Mouse (Mus musculus) midbrain, embryonic 15.5 days (tissue): Measurements from ENCODE around the gene Chrdl2. TPM values are rescaled to one million over a fixed set of nuclear protein-coding genes. Genes with fewer than 3 reads are reported as not detected.
"Not testable (repeated sequence)": the region's sequence is repeated elsewhere in the genome, so short reads cannot be mapped to it uniquely, and the experiment has no call there.

ENCODE experiments used
- ATAC-seq: fragments of 200-750 bp; cut with Nextera tagmentation; replicated peaks from 2 replicates; pipeline ENCODE4 v1.8.0; 2017; ENCODE audit warnings: moderate TSS enrichment
- H3K27ac ChIP-seq: fragments of 300-500 bp; sonication (generic); 2 replicates; pipeline ENCODE4 v1.5.1; 2015; ENCODE audit warnings: mild to moderate bottlenecking, inconsistent platforms
- H3K27me3 ChIP-seq: fragments of 300-500 bp; sonication (generic); replicated peaks from 2 replicates; pipeline ENCODE4 v1.6.1; 2015; ENCODE audit warnings: inconsistent platforms
- H3K36me3 ChIP-seq: fragments of 300-500 bp; sonication (generic); replicated peaks from 2 replicates; pipeline ENCODE4 v1.6.1; 2015; ENCODE audit warnings: inconsistent platforms
- H3K4me1 ChIP-seq: fragments of 300-500 bp; sonication (generic); 2 replicates; pipeline ENCODE4 v1.6.1; 2015; ENCODE audit warnings: inconsistent platforms
- H3K4me2 ChIP-seq: fragments of 300-500 bp; sonication (generic); 2 replicates; pipeline ENCODE4 v1.6.1; 2015; ENCODE audit warnings: inconsistent platforms, mild to moderate bottlenecking, moderate library complexity
- H3K4me3 ChIP-seq: fragments of 300-500 bp; sonication (generic); 2 replicates; pipeline ENCODE4 v1.5.1; 2015; ENCODE audit warnings: mild to moderate bottlenecking, inconsistent platforms
- H3K9ac ChIP-seq: fragments of 300-500 bp; sonication (generic); 2 replicates; pipeline ENCODE4 v1.6.1; 2015; ENCODE audit warnings: mild to moderate bottlenecking, inconsistent platforms
- H3K9me3 ChIP-seq: fragments of 300-500 bp; sonication (generic); 2 replicates; pipeline ENCODE4 v1.6.1; 2016; ENCODE audit warnings: inconsistent platforms
- WGBS: fragments of 180-500 bp; shearing (Covaris S2); methylation state at CpG from one replicate; pipeline ENCODE4 v1.1.7; 2015; ENCODE audit warnings: mixed read lengths; 5-methylcytosine and 5-hydroxymethylcytosine counted together
- polyA plus RNA-seq: library from polyadenylated mRNA; unstranded; fragments of >200 nt; fragmentation: Nextera tagmentation; extraction: Ambion mirVana; gene quantifications from 2 replicates; pipeline ENCODE4 v1.2.1, GENCODE M21; 2015

Chrdl2 gene
- polyA plus RNA-seq, result 0.34 TPM in 1 of 2 replicates, not detected in the other

DNA sequence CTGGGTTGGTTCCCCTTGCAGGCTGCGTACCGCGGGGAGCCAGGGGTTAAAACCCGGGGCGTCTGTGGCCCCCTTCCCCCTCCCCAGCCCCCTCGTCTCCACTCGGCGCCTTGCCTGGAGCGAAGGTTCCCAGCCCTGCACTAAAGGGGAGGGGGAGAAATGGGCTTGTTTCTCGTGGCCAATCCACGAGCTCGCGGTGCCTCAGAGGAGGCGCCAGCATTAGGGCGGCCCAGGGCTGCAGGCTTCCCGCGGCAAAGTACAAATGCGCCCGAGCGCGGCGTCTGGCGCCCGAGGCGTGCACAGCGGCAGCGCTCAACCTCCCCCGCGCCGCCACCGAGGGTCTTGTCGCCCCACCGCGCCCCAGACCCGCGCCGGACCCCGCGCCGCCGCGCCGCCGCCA lies at the start of gene Chrdl2:
TSS of gene Chrdl2 (plus strand) at position 383 of the 400 bp plus-strand sequence.
- Histone ChIP-seq H3K27me3 (peaks cover 52% of the 10 kb centered on the region), H3K27ac (no peak within 1 kb of the TSS), H3K4me2 (peak within 1 kb of the TSS; percentile 99), H3K36me3 (no peaks in the 10 kb centered on the region), H3K9me3 (no peaks in the 10 kb centered on the region), H3K4me1 (peaks cover 13% of the 10 kb centered on the region), H3K9ac (peak within 1 kb of the TSS; percentile 51), H3K4me3 (peak within 1 kb of the TSS; percentile 51)
- peak; percentile 88 for ATAC-seq
- under 1% methylated on average over 44 of the region's 44 CpGs for WGBS

DNA sequence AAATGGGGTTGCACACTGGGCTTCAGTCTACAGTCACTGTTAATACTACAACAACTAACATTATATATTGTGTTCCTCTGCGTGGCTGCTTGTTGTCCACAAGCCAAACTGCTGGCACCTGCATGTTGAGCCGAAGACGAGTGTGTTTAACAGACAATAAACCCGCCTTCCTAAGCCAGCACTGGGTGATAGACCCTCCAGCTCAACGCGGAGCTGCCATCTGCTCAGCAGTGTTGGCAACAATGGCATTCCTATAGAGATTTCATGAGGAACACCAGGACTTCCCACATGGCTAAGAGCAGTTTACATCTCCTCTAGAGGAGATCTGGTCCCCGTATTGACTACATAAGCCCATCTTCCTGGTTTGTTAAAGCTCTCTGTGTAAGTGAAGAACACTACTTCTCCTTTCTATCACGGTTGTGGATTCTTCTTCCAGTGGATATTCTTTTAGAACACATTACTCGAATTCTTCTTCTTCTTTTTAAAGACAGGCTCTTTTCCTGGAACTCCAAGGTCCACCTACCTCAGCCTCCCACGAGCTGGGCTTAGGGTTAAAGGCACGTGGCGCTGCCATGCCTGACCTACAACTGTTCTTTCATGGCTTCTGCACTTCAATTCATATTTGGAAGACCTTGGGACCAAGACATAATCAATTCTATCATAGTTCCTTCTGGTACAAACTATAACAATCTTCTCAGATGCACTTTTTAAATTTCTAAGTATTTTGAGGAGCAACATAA lies 48.6 kb upstream of the Chrdl2 start:
- H3K4me1 ChIP-seq, result peaks cover 3% of the 10 kb centered on the region; the same call in 1 of the 2 replicates
- H3K9me3 ChIP-seq, result no peaks in the 10 kb centered on the region
- 80% methylated on average over 12 of the region's 12 CpGs for WGBS
- H3K27ac ChIP-seq, result no peak overlapping the region
- no peak overlapping the region for H3K4me2 ChIP-seq
- no peaks in the 10 kb centered on the region for H3K36me3 ChIP-seq
- H3K27me3 ChIP-seq, result no peaks in the 10 kb centered on the region
- H3K9ac ChIP-seq, result no peak overlapping the region
- no peak for ATAC-seq
- no peak overlapping the region for H3K4me3 ChIP-seq

DNA sequence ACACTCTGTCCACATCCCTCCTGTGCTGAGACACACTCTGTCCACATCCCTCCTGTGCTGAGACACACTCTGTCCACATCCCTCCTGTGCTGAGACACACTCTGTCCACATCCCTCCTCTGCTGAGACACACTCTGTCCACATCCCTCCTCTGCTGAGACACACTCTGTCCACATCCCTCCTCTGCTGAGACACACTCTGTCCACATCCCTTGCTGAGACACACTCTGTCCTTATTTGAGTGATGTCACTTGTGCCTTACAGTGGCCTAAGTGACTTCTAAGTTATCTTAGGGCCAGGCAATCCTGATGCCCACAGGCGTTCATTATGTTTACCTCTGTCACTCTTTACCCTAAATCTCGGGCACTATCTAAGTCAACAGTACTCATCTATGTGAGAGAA lies 45.4 kb upstream of the Chrdl2 start:
- H3K36me3 ChIP-seq, H3K4me3 ChIP-seq, H3K4me2 ChIP-seq, ATAC-seq, H3K9me3 ChIP-seq, H3K27ac ChIP-seq, H3K27me3 ChIP-seq, H3K9ac ChIP-seq: not testable (repeated sequence)
- 85% methylated on average over 2 of the region's 2 CpGs for WGBS
- H3K4me1 ChIP-seq, result peaks cover 26% of the 10 kb centered on the region

DNA sequence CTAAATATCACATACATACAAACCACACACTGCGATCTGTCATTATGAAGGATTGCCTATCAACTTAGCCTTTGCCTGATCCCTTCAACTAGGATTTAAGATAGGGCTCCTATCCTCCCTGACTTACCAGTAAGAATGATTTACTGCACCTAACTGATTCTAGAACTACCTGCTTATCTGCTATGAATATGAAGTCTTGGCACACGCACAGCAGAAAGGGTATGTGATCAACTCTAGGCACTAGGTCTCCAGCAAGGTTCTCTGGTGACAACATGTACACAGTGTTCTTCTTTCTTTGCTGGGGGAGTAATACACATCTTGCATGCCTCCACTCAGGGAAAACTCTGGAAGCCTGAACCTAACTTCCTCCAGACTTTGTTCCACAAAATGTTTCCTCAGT lies 44.5 kb upstream of the Chrdl2 start:
- WGBS, result 96% methylated on average over 2 of the region's 2 CpGs
- Histone ChIP-seq H3K4me3 (no peak overlapping the region), H3K36me3 (no peaks in the 10 kb centered on the region), H3K27me3 (no peaks in the 10 kb centered on the region), H3K4me2 (no peak overlapping the region), H3K9me3 (no peaks in the 10 kb centered on the region), H3K4me1 (peaks cover 35% of the 10 kb centered on the region), H3K27ac (no peak overlapping the region), H3K9ac (no peak overlapping the region)
- no peak for ATAC-seq

DNA sequence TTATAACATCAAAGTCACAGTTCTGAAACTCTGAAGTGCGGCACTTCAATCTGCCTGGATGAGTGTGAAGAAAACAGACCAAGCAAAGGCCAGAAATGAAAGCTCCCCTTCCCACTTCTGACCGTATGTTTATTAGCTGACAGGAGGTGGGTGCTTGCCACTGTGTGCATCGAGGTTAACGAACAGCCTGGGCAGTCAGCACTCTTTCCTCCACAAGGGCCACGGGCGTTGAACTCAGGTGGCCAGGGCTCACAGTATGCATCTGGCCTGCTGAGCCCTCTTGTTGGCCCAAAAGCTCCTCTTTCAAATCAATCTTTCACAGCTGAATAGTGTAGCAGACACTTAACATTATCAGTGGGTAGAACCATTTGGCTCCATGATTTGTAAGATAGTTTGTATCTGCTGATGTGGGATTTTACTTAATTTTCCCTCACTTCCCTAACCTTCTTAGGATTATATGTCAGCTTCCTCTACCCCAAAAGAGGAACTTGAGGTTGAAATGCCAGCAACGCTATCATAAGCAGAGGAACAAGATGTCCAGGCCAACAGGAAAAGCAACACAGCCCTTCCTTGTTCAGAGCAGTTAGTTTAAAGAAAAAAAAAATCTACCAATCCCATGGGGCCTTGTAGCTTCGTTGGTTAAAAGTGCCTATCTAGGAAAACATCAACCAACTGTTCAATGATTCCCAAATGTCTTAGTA lies 43.3 kb upstream of the Chrdl2 start:
- Histone ChIP-seq H3K27ac (no peak overlapping the region), H3K36me3 (no peaks in the 10 kb centered on the region), H3K9me3 (no peaks in the 10 kb centered on the region), H3K4me3 (no peak overlapping the region), H3K9ac (no peak overlapping the region), H3K4me2 (no peak overlapping the region), H3K27me3 (no peaks in the 10 kb centered on the region), H3K4me1 (peaks cover 41% of the 10 kb centered on the region)
- ATAC-seq, result no peak
- 68% methylated on average over 8 of the region's 8 CpGs for WGBS

DNA sequence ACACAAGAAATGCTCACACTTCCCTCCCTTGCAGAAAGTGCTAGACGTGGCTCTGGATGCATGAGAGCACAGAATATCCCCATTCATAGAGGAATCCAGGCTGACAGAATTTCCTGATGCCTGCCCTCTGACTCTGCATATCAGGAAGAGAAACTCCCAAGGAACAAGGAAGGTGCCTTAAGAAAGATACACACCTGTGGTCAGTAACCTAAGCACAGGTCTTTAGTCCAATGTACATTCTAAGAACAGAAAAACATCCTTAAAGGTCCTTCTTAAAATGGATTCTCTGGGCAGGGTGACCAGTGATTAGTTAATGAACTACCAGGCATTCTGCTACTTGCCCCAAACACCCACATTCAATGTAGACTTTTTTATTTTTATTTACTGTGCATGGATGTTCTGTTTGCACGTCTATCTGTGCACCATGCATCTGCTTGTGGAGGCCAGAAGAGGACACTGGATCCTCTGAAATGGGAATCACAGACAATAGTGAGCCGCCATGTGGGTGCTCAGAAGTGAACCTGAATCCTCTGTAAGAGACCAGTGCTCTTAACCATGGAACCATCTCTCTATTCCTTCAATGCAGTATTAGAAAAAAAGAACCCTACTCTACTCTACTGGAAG lies 42.6 kb upstream of the Chrdl2 start:
- Histone ChIP-seq H3K27ac (no peak overlapping the region), H3K4me3 (no peak overlapping the region), H3K9ac (no peak overlapping the region), H3K27me3 (no peaks in the 10 kb centered on the region), H3K4me1 (peaks cover 41% of the 10 kb centered on the region), H3K4me2 (no peak overlapping the region), H3K36me3 (no peaks in the 10 kb centered on the region), H3K9me3 (no peaks in the 10 kb centered on the region)
- no peak for ATAC-seq
- WGBS, result 86% methylated on average over 3 of the region's 3 CpGs

DNA sequence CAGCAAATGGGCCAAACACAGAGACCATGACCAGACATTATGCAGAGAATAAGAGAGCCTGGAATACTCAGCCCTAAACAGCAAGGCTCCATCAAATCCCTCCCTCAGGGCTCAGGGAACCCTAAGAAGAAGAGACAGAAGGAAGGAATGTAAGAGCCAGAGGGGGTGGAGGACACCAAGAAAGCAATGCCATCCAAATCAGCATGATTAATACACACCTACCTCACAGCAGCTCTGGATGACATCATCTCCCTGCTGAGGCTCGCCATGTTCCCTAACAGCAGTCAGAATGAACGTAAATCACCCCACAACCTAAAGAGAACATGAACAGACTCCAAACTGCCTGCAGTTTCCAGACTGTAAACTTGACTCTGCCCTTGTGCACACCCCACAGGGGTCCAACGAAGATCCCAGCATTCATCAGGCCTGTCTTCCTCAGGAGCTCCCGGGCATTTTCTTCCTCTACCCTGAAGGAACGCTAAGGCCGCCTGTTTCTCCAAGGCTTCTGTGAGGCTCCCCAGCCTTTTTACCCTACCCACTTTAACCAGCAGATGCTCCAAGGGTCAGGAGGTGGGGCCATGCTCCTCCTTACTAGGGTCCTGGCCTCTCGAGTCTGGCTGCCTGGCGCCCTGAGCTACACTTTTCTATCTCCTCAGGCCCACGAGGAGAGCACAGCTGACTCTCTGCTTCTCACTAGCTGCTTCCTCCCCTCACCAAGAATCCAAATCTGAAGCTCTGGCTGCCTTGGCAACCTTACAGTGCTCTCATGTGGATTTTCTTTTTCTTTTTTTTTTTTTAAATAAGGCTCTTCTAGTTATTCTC lies 40.7 kb upstream of the Chrdl2 start:
- Histone ChIP-seq H3K27me3 (no peaks in the 10 kb centered on the region), H3K4me1 (peaks cover 47% of the 10 kb centered on the region)
- peak; percentile 70 for ATAC-seq

DNA sequence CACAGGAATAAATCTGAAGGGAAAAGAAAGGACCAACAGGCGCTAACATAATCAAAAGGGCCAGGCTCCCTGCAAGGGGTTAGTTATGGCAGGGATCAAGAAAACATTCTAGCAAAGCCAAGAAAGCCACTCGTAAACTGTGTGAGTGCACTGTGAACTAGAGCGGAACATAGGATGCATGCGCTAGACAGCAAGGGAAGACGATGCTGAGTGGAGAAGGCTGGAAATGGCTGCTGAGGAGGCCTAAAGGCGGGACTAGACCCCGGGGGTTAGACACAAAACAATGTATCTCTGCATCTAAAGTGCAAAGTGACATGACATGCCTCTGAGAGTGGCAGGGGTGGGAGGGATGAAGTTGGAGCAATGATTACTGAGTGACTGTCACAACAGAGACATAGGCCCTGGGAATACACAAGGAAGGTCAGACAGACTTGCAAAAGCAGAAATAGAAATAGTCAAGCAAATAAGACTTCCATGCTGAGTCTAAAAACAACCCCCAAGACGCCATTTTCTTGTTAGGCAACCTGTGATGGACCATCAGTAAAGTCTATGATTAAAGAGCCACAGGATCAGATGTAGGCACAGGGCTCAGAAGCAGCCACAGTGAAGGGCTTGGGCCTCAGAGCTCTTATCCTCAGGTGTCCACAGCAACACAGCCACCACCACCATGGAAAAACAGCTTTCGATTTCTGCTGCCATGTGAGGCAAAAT lies 39.8 kb upstream of the Chrdl2 start:
- H3K4me2 ChIP-seq, result peak overlapping the region; percentile 41; the same call in 1 of the 2 replicates
- no peaks in the 10 kb centered on the region for H3K27me3 ChIP-seq
- H3K9me3 ChIP-seq, result no peaks in the 10 kb centered on the region
- H3K4me3 ChIP-seq, result no peak overlapping the region
- H3K4me1 ChIP-seq, result peaks cover 45% of the 10 kb centered on the region
- no peak overlapping the region for H3K9ac ChIP-seq
- peak overlapping the region; percentile 80 for H3K27ac ChIP-seq
- 26% methylated on average over 9 of the region's 9 CpGs for WGBS
- peak; percentile 37; the same call in 1 of the 2 replicates for ATAC-seq
- no peaks in the 10 kb centered on the region for H3K36me3 ChIP-seq

More for the DNA sequence above, 40.7 kb upstream of the Chrdl2 start:
- Histone ChIP-seq H3K4me3 (no peak overlapping the region), H3K9ac (no peak overlapping the region), H3K4me2 (peak overlapping the region; percentile 41), H3K36me3 (no peaks in the 10 kb centered on the region), H3K27ac (peak overlapping the region; percentile 80), H3K9me3 (no peaks in the 10 kb centered on the region)
- WGBS, result 20% methylated on average over 9 of the region's 9 CpGs

DNA sequence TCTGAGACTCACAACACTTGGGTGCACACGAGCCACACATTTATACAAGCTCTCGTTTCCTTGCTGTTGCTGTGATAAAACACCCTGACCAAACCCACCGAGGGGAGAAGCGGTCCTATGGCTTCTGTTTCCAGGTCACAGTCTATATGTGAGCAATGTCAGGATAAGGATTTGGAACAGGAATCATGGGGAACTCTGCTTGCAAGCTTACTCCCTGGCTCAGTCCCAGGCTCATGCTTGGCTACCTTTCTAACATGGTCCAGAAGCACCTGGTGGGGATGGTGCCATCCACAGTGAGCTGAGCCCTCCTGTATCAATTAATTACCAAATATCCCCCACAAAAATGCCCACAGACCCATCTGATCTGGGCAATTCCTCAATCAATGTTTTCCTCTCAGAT lies 36.8 kb upstream of the Chrdl2 start:
- no peak for ATAC-seq
- peaks cover 41% of the 10 kb centered on the region for H3K4me1 ChIP-seq
- no peak overlapping the region for H3K9ac ChIP-seq
- H3K27me3 ChIP-seq, result no peaks in the 10 kb centered on the region
- H3K9me3 ChIP-seq, result no peaks in the 10 kb centered on the region
- no peak overlapping the region for H3K27ac ChIP-seq
- no peak overlapping the region for H3K4me2 ChIP-seq
- WGBS, result 69% methylated on average over 4 of the region's 4 CpGs
- H3K36me3 ChIP-seq, result no peaks in the 10 kb centered on the region
- no peak overlapping the region for H3K4me3 ChIP-seq

DNA sequence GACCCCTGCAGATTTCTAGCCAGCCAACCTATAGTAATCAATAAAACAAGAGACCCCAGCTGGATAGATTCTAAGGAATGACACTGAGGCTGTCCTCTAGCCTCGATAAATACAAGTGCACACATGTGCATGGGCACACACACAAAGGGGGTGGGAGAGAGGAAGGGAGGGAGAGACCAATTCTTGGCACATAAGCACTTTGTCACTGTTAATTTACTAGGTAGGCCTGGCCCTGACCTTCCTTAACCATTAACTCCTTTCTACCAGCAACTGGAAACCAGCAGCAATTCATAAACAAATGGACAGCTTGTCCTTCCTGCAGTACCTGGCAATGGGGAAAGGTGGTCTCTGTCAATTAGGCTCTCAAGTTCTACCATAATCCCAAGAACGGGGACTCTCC lies 34.0 kb upstream of the Chrdl2 start:
- no peak for ATAC-seq
- Histone ChIP-seq H3K9ac (no peak overlapping the region), H3K27me3 (no peaks in the 10 kb centered on the region), H3K4me2 (no peak overlapping the region), H3K9me3 (no peaks in the 10 kb centered on the region), H3K4me1 (peaks cover 17% of the 10 kb centered on the region), H3K36me3 (no peaks in the 10 kb centered on the region), H3K27ac (no peak overlapping the region), H3K4me3 (no peak overlapping the region)
- 63% methylated on average over 2 of the region's 2 CpGs for WGBS

DNA sequence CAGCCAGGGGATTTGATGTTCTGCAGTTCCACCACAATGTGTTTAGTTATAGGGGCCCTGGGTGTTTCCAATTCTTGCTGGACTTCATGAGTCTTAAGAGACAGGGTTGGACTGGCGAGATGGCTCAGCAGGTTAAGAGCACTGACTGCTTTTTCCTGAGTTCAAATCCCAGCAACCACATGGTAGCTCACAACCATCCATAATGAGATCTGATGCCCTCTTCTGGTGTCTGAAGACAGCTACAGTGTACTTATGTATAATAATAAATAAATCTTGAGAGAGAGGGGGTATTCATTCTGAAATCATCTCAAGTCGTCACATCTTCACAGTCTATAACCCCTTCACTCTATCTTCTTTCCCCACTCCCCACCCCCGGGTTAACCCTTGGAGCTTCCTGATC lies 33.1 kb upstream of the Chrdl2 start:
- not testable (repeated sequence) for ATAC-seq, H3K27ac ChIP-seq, H3K27me3 ChIP-seq, H3K9ac ChIP-seq, H3K36me3 ChIP-seq, H3K4me2 ChIP-seq, H3K4me3 ChIP-seq, H3K9me3 ChIP-seq
- 81% methylated on average over 3 of the region's 3 CpGs for WGBS
- H3K4me1 ChIP-seq, result peaks cover 21% of the 10 kb centered on the region
